Mouse (Mus musculus) gastrocnemius, postnatal 36 days (tissue): Measurements from ENCODE around the gene Slc4a1. TPM values are rescaled to one million over a fixed set of nuclear protein-coding genes. Genes with fewer than 3 reads are reported as not detected.

Source experiments
- DNase-seq, 2 experiments: peaks; one replicate each; pipeline ENCODE4 v3.0.0; 2022
- intact Hi-C: fragments of 180-260 bp; cut with DNase I; formaldehyde crosslinking; loops from one replicate; pipeline ENCODE4 v1.15.1; 2025
- total RNA-seq, 2 experiments: library from RNA; stranded (reverse); gene quantifications; 2 replicates each; pipeline ENCODE4 v1.2.3; 2021

The Slc4a1 gene
- total RNA-seq, 2 experiments from 2014 or later: 0.31 TPM; not detected in 1

DNA sequence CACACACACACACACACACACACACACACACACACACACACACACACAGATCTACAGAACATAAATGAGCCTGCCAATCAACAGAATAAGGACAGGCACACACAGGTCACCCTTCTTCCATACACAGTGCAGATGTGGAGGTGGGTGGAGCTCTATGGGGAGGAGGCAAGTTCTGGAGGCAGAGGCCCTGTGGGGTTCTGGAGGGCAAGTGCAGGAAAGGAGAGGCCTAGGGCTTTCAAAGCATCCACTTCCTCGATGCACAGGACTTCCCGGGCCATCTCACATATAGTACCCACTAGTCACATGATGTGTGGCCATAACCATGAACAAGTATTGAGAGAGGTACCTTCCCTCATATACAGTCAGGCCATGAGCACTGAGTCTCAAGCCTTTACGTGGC lies 10.5 kb downstream of the Slc4a1 start:
- intact Hi-C loops: no loop called here
- DNase-seq: no peak

DNA sequence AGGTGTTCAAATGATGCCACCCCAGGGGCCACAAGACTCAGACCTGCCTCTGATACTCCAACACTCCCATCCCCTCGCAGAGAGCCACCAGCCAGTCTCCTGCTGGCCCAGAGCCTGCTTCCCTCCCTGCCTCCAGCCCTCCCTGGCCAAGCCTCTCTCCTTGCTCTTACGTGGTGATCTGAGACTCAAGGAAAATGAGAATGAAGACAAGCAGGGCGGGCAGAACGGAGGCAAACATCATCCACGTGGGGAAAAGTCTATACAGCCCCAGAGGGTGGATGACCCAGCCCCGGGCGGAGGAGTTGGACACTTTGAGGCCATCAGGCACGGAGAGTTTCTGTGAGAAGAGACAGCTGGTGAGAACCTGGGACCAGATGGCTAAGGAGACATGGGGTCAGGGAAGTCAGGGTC lies 13.0 kb downstream of the Slc4a1 start:
- intact Hi-C loops: no loop called here

DNA sequence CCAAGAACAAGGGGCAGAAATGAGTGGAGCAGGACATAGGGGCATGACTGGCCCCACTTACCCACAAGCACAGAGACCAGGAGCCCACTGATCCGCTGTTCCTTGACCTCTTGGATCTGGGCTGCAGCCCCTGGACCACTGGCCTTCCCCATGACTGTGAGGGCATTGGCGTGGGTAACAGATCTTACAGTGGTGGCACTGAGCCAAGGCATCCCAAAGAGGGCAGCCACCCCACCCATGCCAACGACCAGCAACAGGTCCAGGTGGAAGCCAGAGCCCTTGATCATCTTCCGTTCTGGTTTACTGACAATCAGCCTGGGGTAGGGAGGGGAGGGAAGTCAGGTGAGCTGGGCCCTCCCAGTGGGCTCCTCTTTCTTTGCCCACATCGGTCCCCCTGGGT lies 13.6 kb downstream of the Slc4a1 start:
- intact Hi-C loops: no loop called here
- no peak for DNase-seq

More for the DNA sequence above, 13.0 kb downstream of the Slc4a1 start:
- no peak for DNase-seq

DNA sequence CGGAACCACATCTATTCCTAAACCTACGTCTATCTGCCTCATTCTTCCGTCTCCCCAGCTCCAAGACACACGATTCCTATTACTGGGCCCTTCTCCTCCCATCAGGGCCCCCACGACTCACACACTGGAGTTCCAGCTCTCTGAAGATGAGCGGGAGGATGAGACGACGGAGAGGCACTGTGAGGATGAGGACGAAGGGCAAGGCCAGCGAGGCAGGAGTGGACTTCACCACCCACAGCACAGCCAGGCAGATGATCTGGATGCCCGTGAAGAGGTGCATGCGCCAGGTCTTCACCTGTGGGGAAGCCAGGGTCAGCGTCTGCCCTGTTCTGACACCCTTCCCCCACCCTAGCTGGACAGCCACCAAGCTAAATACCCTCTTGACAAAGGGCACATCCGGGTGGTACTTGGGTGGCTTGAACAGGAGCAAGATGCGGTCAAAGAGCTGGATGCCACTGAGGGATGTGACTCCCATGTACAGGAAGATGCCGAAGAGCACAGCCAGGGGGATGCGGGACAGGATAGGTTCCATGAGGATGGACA lies 15.0 kb downstream of the Slc4a1 start:
- DNase-seq: no peak
- intact Hi-C loops: no loop called here

DNA sequence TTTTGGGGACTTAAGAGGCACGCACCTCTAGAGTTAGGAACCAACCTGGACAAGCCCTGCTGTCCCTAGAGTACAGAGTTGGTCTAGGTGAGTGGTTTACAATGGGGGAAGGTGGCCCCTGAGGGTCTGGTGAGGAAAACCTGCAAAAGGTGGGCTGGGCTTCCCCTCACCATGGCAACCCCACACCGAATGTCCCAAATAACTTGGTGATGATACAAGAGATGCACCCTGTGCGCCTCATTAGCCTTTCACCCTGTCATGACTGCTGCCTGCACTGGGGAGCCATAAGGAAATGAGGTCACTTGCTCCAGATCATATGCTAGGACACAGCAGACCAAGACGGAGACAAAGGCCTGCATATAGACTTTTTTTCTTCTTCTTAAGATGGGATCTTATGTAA lies 15.6 kb downstream of the Slc4a1 start:
- intact Hi-C loops: no loop called here
- DNase-seq: no peak

DNA sequence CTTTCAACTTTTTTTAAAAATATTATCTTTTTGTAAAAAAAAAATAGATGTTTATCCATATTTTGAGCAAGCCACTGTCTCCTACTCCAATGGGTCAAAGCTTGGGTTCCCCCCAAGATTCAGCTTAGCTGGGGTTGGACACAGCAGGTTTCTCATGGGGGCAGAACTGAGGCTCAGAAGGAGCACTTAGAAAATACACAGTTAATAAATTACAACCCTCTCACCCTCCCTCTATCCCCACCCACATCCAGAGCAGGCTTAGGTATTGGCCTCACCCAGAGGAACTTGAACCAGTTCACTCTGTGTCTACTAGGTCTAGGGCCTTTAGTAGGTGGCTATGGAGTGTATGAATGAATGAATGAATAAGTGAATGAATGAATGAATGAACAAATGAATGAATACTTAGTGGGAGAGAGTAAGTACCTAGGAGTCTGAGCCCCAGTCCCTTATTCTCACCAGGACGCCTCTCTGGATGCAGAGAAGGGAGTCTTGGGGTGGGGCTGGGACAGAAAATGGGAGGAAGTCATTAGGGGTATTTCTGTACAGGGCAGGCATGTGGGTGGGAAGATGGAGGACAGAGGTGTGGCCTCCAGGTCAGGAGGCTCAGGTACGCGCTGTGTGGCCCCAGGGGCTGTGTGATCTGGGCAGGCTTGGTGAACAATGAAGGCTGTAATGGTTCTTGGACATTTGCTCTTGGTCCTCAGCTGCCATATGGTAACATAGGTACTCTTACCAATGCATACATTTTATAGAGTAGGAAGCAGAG lies 16.6 kb downstream of the Slc4a1 start:
- DNase-seq: no peak
- intact Hi-C loops: no loop called here

DNA sequence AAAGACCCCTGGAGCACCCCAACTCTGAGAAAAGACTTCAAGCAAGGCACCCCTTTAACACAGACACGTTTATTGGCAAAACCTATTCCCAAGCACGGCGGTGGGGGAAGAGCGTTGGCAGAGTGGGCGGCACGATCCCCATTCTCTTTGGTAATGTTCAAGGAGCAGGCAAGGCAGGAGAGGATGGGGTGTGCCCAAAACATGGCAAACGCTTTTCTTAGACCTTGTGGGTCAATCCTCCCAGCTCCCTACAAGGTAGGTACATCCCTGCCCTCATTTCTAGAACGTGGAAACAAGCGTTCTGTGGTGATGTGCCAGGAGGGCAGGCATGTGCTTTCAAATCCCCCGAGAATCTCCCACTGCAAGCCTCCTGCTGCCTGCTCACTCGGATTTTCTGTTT lies 17.2 kb downstream of the Slc4a1 start:
- intact Hi-C loops: no loop called here
- DNase-seq: no peak

DNA sequence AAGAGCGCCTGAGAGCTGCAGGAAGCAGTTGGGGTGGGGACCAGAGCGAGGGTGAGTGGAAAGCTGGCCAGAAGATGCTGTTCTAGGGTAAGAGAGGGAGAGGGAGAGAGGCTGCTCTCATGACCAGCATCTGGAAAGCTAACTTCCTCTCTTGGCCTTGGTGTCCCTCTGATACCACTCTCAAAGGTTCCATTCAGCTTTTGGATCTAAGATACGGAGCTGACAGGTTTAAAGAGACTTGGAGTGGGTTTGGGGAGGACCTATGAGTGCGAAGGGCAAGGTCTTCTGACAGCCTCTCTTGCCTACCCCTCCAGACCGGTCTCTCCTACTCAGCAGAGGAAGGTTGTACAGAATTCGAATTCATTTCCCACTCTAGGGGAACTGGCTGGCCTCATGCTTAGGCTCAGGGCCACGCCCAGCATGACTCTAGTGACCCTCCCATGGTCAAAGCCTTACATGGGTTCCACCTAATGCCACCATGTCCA lies 17.9 kb downstream of the Slc4a1 start:
- intact Hi-C loops: no loop called here

DNA sequence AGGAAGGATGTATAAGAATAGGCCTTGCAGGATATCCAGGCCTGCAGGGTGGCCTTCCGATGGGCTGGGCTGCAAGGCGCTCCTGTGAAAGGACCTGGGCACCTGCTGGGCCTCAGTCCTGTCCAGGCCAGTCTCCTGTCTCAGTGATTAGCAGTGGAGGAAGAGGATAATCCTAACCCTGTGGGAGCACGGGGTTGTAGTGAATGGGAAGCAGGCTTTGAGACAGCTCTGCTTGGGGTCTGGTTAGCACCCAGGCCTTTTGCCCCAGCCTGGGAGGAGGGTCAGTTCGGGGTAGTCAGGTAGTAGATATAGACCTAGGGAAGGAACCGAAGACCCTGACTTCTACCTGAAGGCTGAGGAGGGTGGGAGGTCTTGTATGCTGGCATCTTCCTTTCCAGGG lies 18.3 kb downstream of the Slc4a1 start:
- intact Hi-C loops: no loop called here
- DNase-seq: no peak

More for the DNA sequence above, 17.9 kb downstream of the Slc4a1 start:
- DNase-seq: no peak

DNA sequence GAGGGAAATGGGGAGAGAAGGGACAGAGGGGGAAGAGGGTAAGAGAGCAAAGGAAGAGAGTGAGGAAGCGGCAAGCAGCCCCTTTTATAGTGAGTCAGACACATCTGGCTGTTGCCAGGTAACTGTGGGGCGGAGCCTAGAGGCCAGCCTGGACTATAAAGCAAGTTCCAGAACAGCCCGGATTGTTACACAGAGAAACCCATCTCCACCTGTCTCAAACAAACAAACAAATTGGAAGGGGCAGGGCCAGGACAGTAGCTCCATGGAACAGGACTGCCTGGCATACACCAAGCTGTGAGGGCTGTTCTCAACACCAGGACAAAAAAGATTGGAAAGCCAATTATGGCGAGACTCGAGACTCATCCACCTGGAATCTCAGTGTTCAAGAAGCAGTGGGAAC lies 19.1 kb downstream of the Slc4a1 start:
- intact Hi-C loops: no loop called here
- DNase-seq: no peak

DNA sequence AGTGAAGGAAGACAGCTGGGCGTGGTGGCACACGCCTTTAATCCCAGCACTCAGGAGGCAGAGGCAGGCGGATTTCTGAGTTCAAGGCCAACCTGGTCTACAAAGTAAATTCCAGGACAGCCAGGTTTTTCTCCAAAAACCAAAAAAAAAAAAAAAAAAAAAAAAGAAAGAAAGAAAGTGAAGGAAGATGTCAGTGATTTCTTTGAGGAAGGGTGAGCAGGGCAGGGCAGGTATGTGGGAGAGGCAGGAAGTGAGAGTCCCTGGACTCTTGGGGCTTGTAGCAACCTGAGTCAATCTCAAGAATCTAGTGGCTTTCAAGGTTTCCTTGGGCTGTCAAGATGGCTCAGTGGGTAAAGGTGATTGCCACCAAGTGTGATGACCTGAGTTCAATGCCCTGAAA lies 21.5 kb downstream of the Slc4a1 start:
- DNase-seq: no peak
- intact Hi-C loops: no loop called here

DNA sequence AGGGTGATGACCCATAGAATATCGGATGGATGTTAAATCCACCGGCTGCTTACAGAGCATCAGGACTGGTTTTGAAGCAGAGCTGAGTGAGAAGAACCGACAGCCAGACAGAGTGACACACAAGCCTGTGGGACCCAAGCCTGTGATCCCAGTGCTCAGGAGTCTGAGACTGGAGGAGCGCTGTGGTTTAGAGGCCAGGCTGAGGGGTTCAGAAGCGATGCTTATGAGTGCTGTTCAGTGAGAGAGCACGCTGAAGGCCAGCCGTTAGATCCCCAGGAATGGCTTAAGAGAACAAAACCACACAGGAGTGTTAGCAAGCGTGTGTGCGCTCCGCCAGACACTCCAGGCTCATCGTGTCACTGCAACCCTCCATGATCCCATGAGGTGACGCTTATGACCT lies 23.3 kb downstream of the Slc4a1 start:
- intact Hi-C loops: loop anchor here (2.0 kb wide), 1 partner anchor 48 kb away; no protein-coding TSS in a partner anchor
- DNase-seq: no peak

DNA sequence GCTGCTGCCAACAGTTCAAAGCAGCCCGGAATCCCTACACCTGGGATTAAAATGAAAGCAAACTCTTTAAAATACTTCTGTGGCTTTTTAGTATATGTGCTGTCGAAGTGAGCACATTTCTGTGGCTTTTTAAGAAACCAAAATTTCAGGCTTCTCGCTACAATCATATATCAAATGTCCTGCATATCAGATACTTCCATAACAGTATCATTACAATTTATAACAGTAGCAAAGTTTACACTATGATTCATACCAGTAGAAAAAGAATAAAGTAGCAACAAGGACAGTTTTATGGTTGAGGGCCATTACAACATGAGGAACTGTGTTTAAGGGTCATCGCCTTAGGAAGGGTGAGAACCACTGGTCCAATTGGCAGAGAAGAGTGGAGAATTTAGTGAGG lies 24.9 kb downstream of the Slc4a1 start:
- intact Hi-C loops: no loop called here
- no peak for DNase-seq

DNA sequence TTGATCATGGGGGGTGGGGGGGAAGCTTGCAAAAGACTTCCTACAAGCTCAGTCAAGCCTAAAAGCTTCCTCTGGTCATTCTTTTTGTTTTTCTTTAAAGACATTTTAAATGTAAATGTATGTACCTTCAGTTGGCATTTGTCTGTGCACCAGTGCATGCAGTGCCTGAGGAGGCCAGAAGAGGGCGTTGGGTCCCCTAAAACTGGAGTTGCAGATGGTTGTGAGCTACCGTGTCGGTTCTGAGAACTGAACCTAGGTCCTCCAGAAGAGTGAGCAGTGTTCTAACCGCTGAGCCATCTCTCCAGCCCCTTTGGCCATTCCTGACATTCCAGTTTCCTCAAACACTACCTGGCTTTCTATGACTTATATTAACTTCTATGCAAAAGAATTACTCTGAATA lies 26.4 kb downstream of the Slc4a1 start:
- no peak for DNase-seq
- intact Hi-C loops: no loop called here

DNA sequence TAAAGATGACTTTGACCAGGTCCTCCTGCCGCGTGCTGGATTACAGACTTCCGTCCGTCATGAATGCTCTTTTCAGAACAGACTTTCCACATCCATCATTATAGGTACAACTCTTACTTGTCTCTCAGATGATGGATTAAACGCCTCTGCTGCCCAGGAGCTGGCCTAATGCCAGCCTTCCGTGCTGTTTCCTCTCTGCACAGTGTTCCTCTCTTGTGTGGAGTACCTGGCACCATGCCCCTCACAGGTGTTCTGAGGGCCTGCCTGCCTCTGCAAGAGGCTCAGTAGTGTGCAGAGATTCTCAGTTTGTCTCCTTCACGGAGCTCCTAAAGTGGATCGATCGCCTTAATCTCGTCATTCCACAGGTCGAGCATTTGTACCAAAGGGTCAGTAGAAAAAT lies 26.8 kb downstream of the Slc4a1 start:
- no peak for DNase-seq
- intact Hi-C loops: no loop called here

DNA sequence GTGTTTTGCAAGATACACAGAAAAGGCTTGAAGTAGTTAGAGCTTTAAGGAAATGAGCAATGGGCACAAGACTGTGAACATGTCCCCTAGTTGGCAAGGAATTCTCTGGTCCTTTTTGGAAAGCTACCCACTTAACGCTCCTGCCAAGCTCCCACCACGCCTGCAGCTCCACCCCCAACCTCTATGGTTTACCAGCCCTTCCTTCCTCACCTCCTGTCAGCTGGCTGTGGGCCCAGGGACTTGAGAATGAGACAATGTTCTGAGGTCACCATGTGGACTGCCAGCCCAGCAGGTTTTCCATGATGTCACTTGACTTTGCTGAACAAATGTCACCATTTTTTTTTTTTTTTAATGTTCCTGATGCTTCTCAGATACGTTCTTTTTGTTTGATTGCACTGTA lies 27.4 kb downstream of the Slc4a1 start:
- DNase-seq: peak; percentile 39 to 65
- intact Hi-C loops: no loop called here

DNA sequence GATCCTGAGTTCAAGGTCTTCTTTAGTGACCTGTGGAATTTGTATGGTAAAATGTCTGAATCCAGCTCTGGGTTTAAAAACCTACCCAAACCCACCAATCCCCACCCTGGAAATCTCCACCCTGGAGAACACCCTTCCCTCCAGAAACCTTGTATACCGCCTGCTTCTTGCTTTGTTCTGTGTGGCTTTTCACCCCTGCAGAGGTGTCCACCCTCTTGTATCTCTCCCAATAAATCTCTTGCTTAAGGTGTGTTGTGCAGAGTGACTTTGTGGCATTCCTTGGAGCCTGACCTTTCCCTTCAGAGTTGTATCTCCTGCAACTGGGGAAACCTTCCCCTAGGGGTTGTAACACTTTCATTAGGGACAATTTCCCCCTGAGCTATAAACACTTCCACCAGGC lies 28.1 kb downstream of the Slc4a1 start:
- intact Hi-C loops: no loop called here
- DNase-seq: no peak

DNA sequence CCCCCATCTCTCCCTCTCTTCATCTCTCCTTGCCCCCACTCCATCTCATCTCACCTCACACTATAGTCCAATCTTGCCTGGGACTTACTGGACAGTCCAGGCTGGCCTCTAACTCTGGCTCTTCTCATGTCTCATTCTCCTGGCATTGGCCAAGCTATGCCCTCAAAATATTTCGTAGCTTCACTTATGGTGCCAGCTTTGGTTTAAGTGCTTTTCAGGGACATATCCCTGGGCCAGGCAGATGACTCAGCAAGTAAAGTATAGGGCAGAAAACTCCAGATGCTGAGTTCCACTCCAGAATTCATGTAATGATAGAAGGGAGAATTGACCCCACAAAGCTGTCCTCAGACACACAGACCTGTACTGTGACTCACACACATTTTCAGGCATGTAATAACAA lies 29.8 kb downstream of the Slc4a1 start:
- intact Hi-C loops: no loop called here
- no peak for DNase-seq

DNA sequence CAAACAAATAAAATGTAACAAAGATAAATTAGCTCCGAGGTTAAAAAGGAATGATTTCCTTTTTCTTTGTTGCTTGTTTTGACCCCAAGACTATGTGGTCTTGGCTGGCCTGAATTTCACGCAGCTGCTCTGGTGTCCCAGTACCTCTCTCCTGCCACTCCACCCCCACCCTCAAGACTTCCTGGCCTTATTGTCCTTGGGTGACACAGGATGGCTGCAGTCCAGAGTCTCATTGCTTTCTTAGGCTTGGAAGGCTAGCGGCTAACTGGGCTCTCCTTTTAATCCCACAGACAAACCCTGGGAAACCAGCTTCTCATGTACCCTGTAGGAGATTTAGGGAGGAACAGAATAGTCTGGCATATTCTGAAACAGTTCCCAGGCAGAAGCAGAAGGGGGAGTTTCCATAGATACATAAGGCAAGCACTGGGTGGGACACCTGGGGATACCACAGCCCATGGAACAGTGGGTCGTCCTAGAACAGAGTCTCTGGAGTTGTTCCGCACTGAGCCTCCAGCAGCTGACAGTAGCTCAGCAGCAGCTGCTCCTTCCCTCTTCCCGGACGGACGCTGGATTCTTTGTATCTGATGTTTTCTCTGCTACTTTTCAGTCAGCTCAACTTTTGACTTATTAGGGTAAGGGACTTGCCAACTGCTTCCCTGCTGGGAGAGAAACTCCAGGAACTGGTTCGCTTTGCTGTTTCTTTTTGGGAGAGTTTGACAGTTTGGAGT lies 30.9 kb downstream of the Slc4a1 start:
- intact Hi-C loops: no loop called here
- no peak for DNase-seq

DNA sequence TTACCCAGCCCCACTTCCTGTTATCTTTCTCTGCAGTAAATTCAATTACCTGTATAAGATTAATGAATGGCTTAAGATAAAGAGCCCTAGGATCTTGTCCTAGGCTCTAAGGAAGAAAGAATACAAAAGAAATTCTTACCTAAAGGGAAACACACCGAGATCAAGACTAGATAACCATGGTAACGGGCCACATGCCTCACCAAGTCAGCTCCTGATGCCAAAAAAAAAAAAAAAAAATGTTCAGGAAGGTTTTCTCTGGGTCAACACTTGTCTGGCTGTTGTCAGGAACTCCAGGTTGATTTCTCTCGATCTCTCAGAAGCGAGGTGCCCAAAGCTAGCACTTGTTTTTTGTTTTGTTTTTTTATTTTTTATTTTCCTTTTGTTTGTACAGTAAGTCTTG lies 32.0 kb downstream of the Slc4a1 start:
- intact Hi-C loops: no loop called here

DNA sequence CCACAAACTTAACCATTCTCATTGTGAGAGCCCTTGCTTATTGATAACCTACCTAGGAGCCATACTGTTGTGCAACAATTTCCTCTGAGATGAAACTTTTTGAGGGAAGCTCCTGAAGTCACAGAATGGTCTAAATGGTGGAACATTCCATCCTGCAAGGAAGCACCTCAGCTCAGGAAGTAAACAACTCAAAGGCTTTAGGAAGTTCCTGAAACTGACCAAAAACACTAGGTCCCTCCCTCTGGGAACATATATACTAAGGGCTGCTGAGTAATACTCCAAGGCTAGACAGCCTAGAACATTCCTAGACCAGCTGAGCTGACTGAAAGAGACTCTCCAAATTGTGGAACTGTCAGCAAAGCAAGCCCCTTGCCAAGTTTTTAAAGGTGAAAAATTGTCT lies 32.9 kb downstream of the Slc4a1 start:
- no peak for DNase-seq
- intact Hi-C loops: no loop called here

More for the DNA sequence above, 32.0 kb downstream of the Slc4a1 start:
- no peak for DNase-seq

DNA sequence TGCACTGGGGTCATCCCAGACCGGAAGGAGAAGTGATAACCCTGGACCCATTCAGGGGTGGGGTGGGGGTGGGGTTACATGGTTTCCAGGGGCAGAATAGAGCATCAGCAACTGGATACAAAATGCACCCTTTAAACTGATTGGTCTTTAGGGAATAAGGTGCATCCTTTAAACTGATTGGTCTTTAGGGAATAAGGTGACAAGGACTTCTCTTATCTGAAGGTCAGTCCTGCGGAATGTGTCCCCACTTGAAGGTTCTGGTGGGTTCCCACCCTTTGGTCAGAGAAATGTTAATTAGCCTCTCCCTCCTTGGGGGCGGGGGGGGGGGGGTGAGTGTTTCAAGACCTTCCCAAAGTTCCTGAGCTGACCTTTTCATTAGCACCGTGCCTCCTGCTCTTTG lies 34.2 kb downstream of the Slc4a1 start:
- DNase-seq: no peak
- intact Hi-C loops: no loop called here
